Mouse (Mus musculus) CH12F3 (cell line): ENCODE measurements at regions not wholly inside any gene's neighbourhood (a gene's known extent, or its start where the extent isn't known, plus 50 kb on each side); places are given as distances from the start of the nearest gene placed in this dataset.
"Not testable (repeated sequence)": the region's sequence is repeated elsewhere in the genome, so short reads cannot be mapped to it uniquely, and the experiment has no call there.

ENCODE experiments used
- in situ Hi-C: fragments of 300-500 bp; cut with MboI; formaldehyde crosslinking; loops from 2 replicates; pipeline ENCODE4 v1.14.3; 2020; ENCODE audit warnings: low sequenced_read_pairs

DNA sequence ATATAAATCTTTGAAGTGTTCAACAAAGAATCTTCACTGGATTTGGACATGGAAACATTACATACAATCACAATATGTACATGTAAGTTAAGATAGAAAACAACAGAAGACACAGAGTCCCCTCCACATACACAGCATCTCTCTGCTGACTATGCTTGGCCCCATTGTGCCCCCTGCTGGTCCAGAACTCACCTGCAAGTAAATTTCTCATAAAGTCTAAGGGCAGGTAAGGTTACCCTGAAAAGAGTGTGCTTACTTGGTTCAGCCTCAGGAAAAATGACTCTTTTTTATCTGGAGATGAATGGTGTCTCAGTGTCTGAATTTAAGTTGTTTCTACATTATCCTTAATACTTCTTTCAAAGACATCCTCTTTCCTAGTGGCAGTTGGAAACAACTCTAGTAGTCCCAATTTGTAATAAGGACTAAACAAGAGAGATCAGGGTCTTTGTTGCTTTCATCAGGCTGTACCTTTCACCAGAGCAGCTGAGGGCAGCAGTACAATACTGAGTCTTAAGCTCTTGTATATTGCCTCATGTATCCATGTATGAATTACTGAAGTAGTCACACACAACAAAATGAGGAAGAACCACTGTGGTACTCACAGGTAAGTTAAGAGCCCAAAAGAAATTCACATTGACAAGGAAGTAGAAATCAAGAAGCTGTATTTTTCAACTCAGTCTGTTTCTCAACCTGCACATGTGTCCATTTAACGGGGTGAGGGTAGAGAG is 538.7 kb upstream of the Zfp386 start:
- in situ Hi-C loops: not testable (repeated sequence)

GRCm38 (mm10) chr12:115518778-115519541 is 528.6 kb upstream of the Zfp386 start:
- in situ Hi-C loops: not testable (repeated sequence)

GRCm38 (mm10) chr12:115527065-115527464 is 520.5 kb upstream of the Zfp386 start:
- in situ Hi-C loops: no loop called here

GRCm38 (mm10) chr12:115542482-115542881 is 505.0 kb upstream of the Zfp386 start:
- in situ Hi-C loops: no loop called here

- in situ Hi-C loops: not testable (repeated sequence)
Observed at GRCm38 (mm10) chr12:115566878-115567277, 480.6 kb upstream of the Zfp386 start.

DNA sequence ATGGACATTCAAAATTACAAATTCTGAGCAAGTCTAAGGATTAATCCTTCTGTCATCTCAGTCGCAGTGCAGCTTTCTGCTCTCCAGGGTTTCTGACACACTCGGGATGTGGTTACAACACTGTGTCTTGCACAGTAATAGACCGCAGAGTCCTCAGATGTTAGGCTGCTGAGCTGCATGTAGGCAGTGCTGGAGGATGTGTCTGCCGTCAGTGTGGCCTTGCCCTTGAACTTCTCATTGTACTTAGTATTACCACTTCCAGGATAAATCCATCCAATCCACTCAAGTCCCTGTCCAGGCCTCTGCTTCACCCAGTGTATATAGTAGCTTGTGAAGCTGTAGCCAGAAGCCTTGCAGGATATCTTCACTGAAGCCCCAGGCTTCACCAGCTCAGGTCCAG is 454.5 kb upstream of the Zfp386 start:
- in situ Hi-C loops: not testable (repeated sequence)

DNA sequence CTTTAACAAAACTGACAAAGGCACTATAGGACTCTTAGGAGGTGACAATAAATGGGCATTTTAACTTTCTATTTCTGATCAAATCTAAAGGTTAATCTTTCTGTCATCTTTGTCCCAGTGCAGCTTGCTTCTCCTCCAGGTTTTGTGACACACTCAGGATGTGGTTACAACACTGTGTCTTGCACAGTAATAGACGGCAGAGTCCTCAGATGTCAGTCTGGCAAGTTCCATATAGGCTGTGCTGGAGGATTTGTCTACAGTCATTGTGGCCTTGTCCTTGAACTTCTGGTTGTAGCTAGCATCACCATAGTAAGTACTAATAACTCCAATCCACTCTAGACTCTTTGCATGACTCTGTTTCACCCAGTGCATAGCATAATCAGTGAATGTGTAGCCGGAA is 443.8 kb upstream of the Zfp386 start:
- in situ Hi-C loops: no loop called here

DNA sequence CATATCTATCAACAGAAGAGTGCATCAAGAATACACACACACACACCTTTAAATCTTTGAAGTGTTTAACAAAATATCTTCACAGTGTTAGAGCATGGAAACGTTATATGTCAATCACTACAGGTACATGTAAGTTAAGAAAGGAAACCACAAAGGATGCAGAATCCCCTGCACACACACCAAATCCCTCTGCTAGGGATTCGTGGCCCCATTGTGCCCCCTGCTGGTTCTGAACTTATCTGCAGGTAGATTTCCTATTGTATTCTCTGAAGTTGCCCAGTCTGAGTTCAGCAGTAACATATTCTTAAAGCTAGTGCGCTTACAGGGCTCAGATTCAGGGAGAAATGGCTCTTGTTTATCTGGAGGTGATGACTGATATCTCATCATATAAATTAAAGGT is 442.6 kb upstream of the Zfp386 start:
- in situ Hi-C loops: no loop called here

- in situ Hi-C loops: not testable (repeated sequence)
Observed at GRCm38 (mm10) chr12:115622564-115623233, 424.8 kb upstream of the Zfp386 start.

DNA sequence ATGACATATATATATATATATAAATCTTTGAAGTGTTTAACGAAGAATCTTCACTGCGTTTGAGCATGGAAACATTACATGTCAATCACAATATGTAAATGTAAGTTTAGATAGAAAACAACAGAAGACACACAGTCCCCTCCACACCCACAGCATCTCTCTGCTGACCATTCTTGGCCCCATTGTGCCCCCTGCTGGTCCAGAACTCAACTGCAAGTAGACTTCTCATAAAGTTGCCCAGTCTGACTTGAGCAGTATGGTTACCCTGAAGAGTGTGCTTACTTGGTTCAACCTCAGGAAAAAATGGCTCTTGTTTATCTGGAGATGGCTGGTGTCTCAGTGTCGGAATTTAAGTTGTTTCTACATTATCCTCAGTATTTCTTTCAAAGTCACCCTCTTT is 423.3 kb upstream of the Zfp386 start:
- in situ Hi-C loops: no loop called here

DNA sequence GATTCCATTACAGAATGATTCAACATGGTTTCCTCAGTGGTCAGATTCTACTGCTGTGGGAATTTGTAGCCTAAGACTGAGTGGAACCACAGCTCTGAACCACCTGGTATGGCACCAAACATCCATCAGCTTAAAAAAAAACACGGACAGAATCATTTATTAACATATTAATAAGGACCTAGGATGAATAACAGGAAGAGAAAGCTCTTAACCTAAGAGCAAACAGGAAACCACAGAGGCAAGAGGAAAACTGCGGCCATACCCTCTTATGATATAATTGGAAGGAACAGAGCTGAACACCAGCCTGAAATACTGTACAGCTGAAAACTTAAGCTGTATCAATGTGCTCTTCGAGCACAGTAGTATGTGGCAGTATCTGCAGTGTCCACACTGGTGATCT is 399.9 kb upstream of the Zfp386 start:
- in situ Hi-C loops: no loop called here

- in situ Hi-C loops: not testable (repeated sequence)
Observed at GRCm38 (mm10) chr12:115648161-115648560, 399.4 kb upstream of the Zfp386 start.

- in situ Hi-C loops: no loop called here
Observed at GRCm38 (mm10) chr12:115655781-115656180, 391.7 kb upstream of the Zfp386 start.

DNA sequence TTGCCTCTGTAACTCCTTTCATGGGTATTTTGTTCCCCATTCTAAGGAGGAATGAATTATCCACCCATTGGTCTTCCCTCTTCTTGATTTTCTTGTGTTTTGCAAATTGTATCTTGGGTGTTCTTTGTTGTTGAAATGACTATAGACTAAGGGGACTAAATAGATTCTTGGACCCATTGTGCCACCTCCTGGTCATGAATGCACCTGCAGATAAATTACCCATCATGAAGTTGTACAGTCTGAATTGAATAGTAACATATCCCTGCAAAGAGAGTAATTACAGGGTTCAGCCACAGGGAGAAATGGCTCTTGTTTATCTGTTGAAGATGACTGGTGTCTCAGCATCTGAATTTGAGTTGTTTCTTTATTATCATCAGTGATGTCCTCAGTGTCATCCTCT is 383.4 kb upstream of the Zfp386 start:
- in situ Hi-C loops: not testable (repeated sequence)

- in situ Hi-C loops: not testable (repeated sequence)
Observed at GRCm38 (mm10) chr12:115671683-115672082, 375.8 kb upstream of the Zfp386 start.

DNA sequence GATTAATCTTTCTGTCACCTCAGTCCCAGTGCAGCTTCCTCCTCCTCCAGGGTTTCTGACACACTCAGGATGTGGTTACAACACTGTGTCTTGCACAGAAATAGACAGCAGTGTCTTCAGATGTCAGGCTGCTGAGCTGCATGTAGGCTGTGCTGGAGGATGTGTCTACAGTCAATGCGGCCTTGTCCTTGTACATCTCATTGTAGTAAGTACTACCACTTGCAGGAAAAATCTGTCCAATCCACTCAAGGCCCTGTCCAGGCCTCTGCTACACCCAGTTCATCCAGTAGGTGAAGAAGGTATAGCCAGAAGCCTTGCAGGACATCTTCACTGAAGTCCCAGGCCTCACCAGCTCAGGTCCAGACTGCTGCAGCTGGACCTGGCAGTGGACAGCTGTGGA is 355.7 kb upstream of the Zfp386 start:
- in situ Hi-C loops: no loop called here

DNA sequence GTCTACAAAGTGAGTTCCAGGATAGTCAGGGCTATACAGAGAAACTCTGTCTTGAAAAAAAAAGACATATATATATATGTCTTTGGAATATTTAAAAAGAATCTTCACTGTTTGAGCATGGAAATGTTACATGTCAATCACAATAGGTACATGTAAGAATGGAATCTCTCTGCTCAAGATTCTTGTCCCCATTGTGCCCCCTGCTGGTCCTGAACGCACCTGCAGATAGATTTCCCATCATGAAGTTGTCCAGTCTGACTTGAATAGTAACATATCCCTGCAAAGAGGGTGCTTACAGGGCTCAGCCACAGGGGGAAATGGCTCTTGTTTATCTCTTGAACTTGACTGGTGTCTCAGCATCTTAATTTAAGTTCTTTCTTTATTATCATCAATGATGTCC is 337.7 kb upstream of the Zfp386 start:
- in situ Hi-C loops: not testable (repeated sequence)

GRCm38 (mm10) chr12:115742039-115742438 is 305.5 kb upstream of the Zfp386 start:
- in situ Hi-C loops: not testable (repeated sequence)

DNA sequence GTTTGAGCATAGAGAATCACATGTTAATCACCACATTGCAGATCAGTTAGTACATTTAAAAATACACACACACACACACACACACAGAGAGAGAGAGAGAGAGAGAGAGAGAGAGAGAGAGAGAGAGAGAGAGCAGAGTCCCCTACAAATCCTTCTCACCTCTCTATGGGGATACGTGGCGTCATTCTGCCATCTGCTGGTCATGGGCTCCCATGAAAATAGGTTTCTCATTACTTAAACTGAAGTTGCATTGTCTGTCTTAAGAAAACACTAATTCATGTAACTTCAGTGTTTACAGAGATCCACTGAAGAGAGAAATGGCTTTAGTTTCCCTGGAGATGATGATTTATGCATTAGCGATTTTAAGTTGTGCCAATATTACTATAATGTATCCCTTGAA is 297.9 kb upstream of the Zfp386 start:
- in situ Hi-C loops: not testable (repeated sequence)

GRCm38 (mm10) chr12:115753135-115753534 is 294.4 kb upstream of the Zfp386 start:
- in situ Hi-C loops: not testable (repeated sequence)

DNA sequence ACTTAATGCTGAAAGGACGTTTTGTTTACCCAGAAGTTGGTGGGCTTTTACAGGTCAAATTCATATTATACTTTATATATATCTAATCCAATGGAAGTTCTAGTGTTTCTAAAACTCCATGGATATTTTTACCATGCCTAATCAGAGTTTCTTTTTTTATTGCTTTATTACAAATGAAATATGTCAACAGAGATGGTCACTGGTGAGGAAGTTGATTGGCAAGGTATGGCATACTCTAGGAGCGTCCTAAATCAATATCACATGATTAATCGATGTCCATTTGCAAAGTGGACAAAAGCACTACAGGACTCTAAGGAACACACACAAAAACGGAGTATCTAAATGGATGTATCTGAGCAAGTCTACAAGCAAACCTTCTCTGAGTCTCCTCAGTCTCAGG is 290.0 kb upstream of the Zfp386 start:
- in situ Hi-C loops: not testable (repeated sequence)

DNA sequence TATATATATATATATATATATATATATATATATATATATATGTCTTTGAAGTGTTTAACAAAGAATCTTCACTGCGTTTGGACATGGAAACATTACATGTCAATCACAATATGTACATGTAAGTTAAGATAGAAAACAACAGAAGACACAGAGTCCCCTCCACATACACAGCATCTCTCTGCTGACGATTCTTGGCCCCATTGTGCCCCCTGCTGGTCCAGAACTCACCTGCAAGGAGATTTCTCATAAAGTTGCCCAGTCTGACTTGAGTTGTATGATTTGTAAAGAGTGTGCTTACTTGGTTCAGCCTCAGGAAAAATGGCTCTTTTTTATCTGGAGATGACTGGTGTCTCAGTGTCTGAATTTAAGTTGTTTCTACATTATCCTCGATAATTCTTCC is 288.5 kb upstream of the Zfp386 start:
- in situ Hi-C loops: not testable (repeated sequence)
